Mouse (Mus musculus) embryo, embryonic 11.5 days (tissue): Measurements from ENCODE around the gene Nt5dc1.

ENCODE experiments used
- DNase-seq: peaks from one replicate; pipeline ENCODE4 v3.0.0-alpha.2; 2012; ENCODE audit warnings: low read depth, low spot score

Nt5dc1 gene

DNA sequence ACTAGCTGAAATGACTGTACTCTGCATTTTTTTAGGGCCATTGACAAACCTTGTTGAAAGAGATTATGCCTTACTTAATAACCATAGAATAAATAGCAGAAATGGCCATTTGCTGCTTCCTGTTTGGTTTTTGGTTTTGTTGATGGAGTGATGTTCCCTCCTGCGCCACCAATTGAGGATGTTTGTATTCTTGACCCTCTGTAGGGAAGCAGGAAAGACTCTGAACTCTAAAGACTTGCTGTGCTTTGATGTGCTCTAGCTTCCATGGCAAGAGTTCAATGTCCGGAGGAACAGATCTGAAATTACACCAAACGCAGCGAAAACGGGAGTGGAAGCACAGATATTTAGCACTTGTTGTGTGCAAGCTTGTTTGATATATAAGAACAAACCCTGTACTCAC lies 173.6 kb downstream of the Nt5dc1 start:
- DNase-seq: no peak

DNA sequence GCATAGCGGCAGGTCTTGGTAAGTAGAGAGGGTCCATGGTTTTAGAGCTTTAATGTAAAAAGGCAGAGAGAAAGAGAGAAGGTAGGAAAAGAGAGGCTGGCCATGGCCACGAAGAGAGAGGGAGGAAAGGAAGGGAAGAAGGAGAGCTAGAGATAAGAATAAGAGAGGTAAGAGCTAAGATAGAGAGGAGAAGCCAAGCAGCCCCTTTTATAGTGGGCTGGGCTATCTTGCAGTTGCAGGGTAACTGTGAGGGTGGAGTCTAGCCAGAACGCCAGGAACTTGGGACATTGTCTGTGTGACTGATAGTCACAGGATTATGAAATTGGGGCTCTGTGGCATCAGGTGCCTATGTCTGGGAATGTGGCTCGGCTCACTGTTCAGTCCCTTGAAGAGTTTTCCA lies 179.8 kb downstream of the Nt5dc1 start:
- DNase-seq: no peak
